Mouse (Mus musculus) lung, adult 2 months (tissue): ENCODE results near the gene Slc35a3. TPM values are rescaled to one million over a fixed set of nuclear protein-coding genes. Genes with fewer than 3 reads are reported as not detected.
A peak's percentile ranks its signal among the peaks of the same experiment; 100 is the strongest.

Experiments used
- DNase-seq: peaks from one replicate; pipeline ENCODE4 v3.0.0; 2022
- H3K4me1 ChIP-seq: fragments of 200-500 bp; 2 replicates; pipeline ENCODE4 v1.6.1; 2011; ENCODE audit warnings: low read length; ENCODE audit not compliant: control insufficient read depth, insufficient read depth
- H3K4me3 ChIP-seq: fragments of 200-500 bp; replicated peaks from 2 replicates; pipeline ENCODE3; 2011; ENCODE audit warnings: low read depth, mild to moderate bottlenecking, control low read depth, low read length; ENCODE audit errors: extremely low read depth
- CTCF ChIP-seq: fragments of 200-500 bp; IDR thresholded peaks from 2 replicates; pipeline ENCODE4 v1.5.1; 2011; ENCODE audit warnings: mild to moderate bottlenecking, low read length, control low read depth; ENCODE audit not compliant: insufficient read depth
- POLR2A ChIP-seq: fragments of 200-500 bp; IDR thresholded peaks from 2 replicates; pipeline ENCODE4 v1.6.1; 2011; ENCODE audit warnings: low read depth, mild to moderate bottlenecking, control low read depth, low read length, borderline replicate concordance; ENCODE audit errors: extremely low read depth
- WGBS: fragments of 180-500 bp; shearing (Covaris S2); methylation state at CpG from one replicate; pipeline ENCODE4 v1.1.7; 2018; 5-methylcytosine and 5-hydroxymethylcytosine counted together
- polyA plus RNA-seq: library from polyadenylated mRNA; depleted of rRNA; stranded (reverse); fragments of >200 nt; gene quantifications from 2 replicates; pipeline ENCODE4 v1.2.3, GENCODE M21; 2012

Slc35a3 gene
- polyA plus RNA-seq, 1 experiment = 7.5 TPM

GRCm38 (mm10) chr3:116723496-116724481 lies 11.2 kb upstream of the Slc35a3 start:
- no peak for DNase-seq
- whole genome bisulfite sequencing = 57% methylated on average over 10 of the region's 10 CpGs
- no peak overlapping the region for H3K4me3 ChIP-seq
- TF ChIP-seq CTCF = no peak
- no peak for TF ChIP-seq POLR2A
- H3K4me1 ChIP-seq = peaks cover 3% of the 10 kb centered on the region

- no peak overlapping the region for H3K4me3 ChIP-seq
- no peak for TF ChIP-seq CTCF
- TF ChIP-seq POLR2A = no peak
- no peak for DNase-seq
- WGBS = 62% methylated on average over 4 of the region's 4 CpGs
- peaks cover 3% of the 10 kb centered on the region for H3K4me1 ChIP-seq
Observed at GRCm38 (mm10) chr3:116722980-116723379, 10.3 kb upstream of the Slc35a3 start.

- H3K4me3 ChIP-seq = no peak overlapping the region
- 67% methylated on average over 3 of the region's 3 CpGs for WGBS
- no peak for TF ChIP-seq POLR2A
- TF ChIP-seq CTCF = no peak
- H3K4me1 ChIP-seq = no peaks in the 10 kb centered on the region
- DNase-seq = no peak
Observed at GRCm38 (mm10) chr3:116718951-116719350, 6.3 kb upstream of the Slc35a3 start.

DNA sequence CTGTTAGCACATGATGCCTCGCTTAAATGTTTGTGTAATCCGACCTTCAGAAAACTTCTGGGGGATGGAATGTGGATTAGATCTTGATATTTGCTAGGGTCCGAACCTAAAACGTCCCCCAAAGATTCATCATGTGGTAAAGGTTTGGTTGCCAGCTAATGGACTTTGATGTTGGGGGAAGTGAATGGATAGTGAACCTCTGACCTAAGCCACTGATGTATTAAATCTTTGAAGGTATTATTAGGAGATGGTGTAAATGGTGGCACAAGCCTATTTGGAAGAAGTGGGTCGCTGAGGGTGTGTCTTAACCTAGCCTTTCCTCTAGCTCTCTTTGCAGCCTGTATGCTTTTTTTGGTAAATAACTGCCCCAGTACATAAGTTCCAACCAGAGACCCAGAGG lies 400 bp upstream of the Slc35a3 start:
- WGBS = 24% methylated on average over 5 of the region's 5 CpGs
- H3K4me3 ChIP-seq = peak overlapping the region; percentile 93
- no peak for TF ChIP-seq CTCF
- no peak for TF ChIP-seq POLR2A
- peaks cover 10% of the 10 kb centered on the region for H3K4me1 ChIP-seq
- DNase-seq = no peak

- WGBS = 1% methylated on average over 83 of the region's 85 CpGs
Observed at GRCm38 (mm10) chr3:116711624-116712435, 801 bp downstream of the Slc35a3 start.

GRCm38 (mm10) chr3:116710941-116711340 lies 1.7 kb downstream of the Slc35a3 start:
- 39% methylated on average over 9 of the region's 9 CpGs for WGBS
- peaks cover 10% of the 10 kb centered on the region for H3K4me1 ChIP-seq
- TF ChIP-seq POLR2A = no peak
- DNase-seq = no peak
- peak overlapping the region; percentile 8 for H3K4me3 ChIP-seq

More at GRCm38 (mm10) chr3:116711624-116712435, 801 bp downstream of the Slc35a3 start:
- H3K4me3 ChIP-seq = peak overlapping the region; percentile 93
- H3K4me1 ChIP-seq = peaks cover 10% of the 10 kb centered on the region
- TF ChIP-seq CTCF (no peak), POLR2A (no peak)
- DNase-seq = peak; percentile 82

DNA sequence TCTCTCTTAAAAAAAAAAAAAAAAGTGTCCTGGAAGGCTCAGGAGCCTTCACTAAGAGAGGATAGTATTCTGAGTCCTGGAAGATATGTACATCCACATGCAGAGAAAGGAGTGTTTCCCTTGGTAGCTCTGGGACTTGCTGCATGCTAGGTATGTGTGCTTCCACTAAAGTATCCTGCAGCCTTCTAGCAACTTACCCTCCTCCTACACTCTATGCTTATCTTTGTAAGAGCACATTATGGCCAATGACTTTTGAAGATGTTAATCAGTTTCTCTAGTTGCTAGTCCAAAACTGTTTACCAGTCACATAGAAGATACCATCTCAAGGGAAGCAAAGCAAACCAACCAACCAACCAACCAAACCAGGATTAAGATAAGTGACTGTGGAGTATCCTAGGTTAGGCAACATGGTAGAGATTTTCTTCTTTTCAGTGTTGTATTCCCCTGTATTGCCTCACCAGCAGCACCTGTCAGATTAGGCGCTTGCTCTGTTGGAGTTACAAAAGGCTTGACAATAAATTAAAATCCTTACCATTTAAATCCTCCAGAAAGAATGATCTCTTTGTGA lies 6.9 kb downstream of the Slc35a3 start:
- no peak overlapping the region for H3K4me3 ChIP-seq
- WGBS = 98% methylated on average over 1 of the region's 1 CpGs
- H3K4me1 ChIP-seq = no peaks in the 10 kb centered on the region; the same call in 1 of the 2 replicates
- no peak for TF ChIP-seq CTCF
- TF ChIP-seq POLR2A = no peak
- DNase-seq = no peak

- no peak for TF ChIP-seq POLR2A
- no peak for TF ChIP-seq CTCF
- WGBS = 93% methylated on average over 5 of the region's 5 CpGs
- Histone ChIP-seq H3K4me3 (no peak overlapping the region), H3K4me1 (no peaks in the 10 kb centered on the region)
- no peak for DNase-seq
Observed at GRCm38 (mm10) chr3:116703835-116704234, 8.8 kb downstream of the Slc35a3 start.

GRCm38 (mm10) chr3:116702647-116703272 lies 9.9 kb downstream of the Slc35a3 start:
- Histone ChIP-seq H3K4me3 (no peak overlapping the region), H3K4me1 (no peaks in the 10 kb centered on the region)
- WGBS = 83% methylated on average over 1 of the region's 1 CpGs
- TF ChIP-seq CTCF (no peak), POLR2A (no peak)
- no peak for DNase-seq
